Mouse (Mus musculus) lung, adult 2 months (tissue): Measurements from ENCODE around the gene Ldb2.

Source experiments
- CTCF ChIP-seq: fragments of 200-500 bp; IDR thresholded peaks from 2 replicates; pipeline ENCODE4 v1.5.1; 2011; ENCODE audit warnings: mild to moderate bottlenecking, low read length, control low read depth; ENCODE audit not compliant: insufficient read depth
- POLR2A ChIP-seq: fragments of 200-500 bp; IDR thresholded peaks from 2 replicates; pipeline ENCODE4 v1.6.1; 2011; ENCODE audit warnings: low read depth, mild to moderate bottlenecking, control low read depth, low read length, borderline replicate concordance; ENCODE audit errors: extremely low read depth

DNA sequence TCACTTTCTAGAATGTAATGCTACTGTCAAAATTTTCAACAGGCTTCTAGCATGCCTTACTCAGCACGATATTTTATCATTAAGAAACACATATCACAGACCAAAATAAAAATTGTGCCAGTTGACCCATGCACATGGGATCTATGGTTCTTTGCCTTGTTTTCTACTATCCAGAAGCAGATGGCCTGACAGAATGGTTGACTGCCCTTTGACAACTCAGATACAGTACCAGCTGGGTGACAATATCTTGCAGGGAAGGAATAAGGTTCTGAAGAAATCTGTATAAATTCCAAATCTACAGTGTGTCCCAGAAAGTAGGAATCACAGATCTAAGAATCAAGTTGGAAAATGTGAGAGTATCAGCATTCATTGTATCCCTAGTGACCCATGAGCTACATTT lies 16.0 kb upstream of the Ldb2 start:
- TF ChIP-seq POLR2A (no peak), CTCF (no peak)
